Mouse (Mus musculus): ENCODE data around the gene Brca1. TPM values are rescaled to one million over a fixed set of nuclear protein-coding genes. Genes with fewer than 3 reads are reported as not detected.
"Not testable (repeated sequence)": the region's sequence is repeated elsewhere in the genome, so short reads cannot be mapped to it uniquely, and the experiment has no call there.

Gene Brca1
- total RNA-seq, 2 experiments from 2014 or later: 0.27 to 0.31 TPM

- DNase-seq: no peak
Observed at GRCm38 (mm10) chr11:101543533-101543932, 8.2 kb downstream of the Brca1 start.

- DNase-seq: no peak
Observed at GRCm38 (mm10) chr11:101526686-101527085, 25.1 kb downstream of the Brca1 start.

GRCm38 (mm10) chr11:101525936-101526595 lies 25.7 kb downstream of the Brca1 start:
- no peak for DNase-seq

- no peak for DNase-seq
Observed at GRCm38 (mm10) chr11:101525056-101525455, 26.7 kb downstream of the Brca1 start.

GRCm38 (mm10) chr11:101524446-101524845 lies 27.3 kb downstream of the Brca1 start:
- no peak for DNase-seq

- no peak for DNase-seq
Observed at GRCm38 (mm10) chr11:101519364-101519763, 32.4 kb downstream of the Brca1 start.

- DNase-seq: no peak
Observed at GRCm38 (mm10) chr11:101518937-101519336, 32.8 kb downstream of the Brca1 start.

- no peak for DNase-seq
Observed at GRCm38 (mm10) chr11:101507090-101507489, 44.7 kb downstream of the Brca1 start.

- DNase-seq: no peak
Observed at GRCm38 (mm10) chr11:101506269-101506780, 45.4 kb downstream of the Brca1 start.

GRCm38 (mm10) chr11:101486126-101486525 lies 65.6 kb downstream of the Brca1 start:
- DNase-seq: no peak

- no peak for DNase-seq
Observed at GRCm38 (mm10) chr11:101485509-101486028, 66.2 kb downstream of the Brca1 start.

GRCm38 (mm10) chr11:101484814-101485213 lies 66.9 kb downstream of the Brca1 start:
- no peak for DNase-seq

GRCm38 (mm10) chr11:101484245-101484644 lies 67.5 kb downstream of the Brca1 start:
- no peak for DNase-seq

GRCm38 (mm10) chr11:101483804-101484203 lies 68.0 kb downstream of the Brca1 start:
- DNase-seq: no peak

GRCm38 (mm10) chr11:101480912-101481311 lies 70.8 kb downstream of the Brca1 start:
- no peak for DNase-seq

- DNase-seq: no peak
Observed at GRCm38 (mm10) chr11:101479171-101479635, 72.6 kb downstream of the Brca1 start.

GRCm38 (mm10) chr11:101477552-101478211 lies 74.1 kb downstream of the Brca1 start:
- no peak for DNase-seq

- DNase-seq: no peak
Observed at GRCm38 (mm10) chr11:101477194-101477551, 74.6 kb downstream of the Brca1 start.

- not testable (repeated sequence) for DNase-seq
Observed at GRCm38 (mm10) chr11:101476361-101476760, 75.4 kb downstream of the Brca1 start.

- DNase-seq: no peak
Observed at GRCm38 (mm10) chr11:101474298-101474697, 77.5 kb downstream of the Brca1 start.

- not testable (repeated sequence) for DNase-seq
Observed at GRCm38 (mm10) chr11:101473686-101474085, 78.1 kb downstream of the Brca1 start.

- DNase-seq: no peak
Observed at GRCm38 (mm10) chr11:101472336-101472735, 79.4 kb downstream of the Brca1 start.

- DNase-seq: no peak
Observed at GRCm38 (mm10) chr11:101471926-101472325, 79.8 kb downstream of the Brca1 start.
